Mouse (Mus musculus): ENCODE measurements around the gene Gjd3. TPM values are rescaled to one million over a fixed set of nuclear protein-coding genes. Genes with fewer than 3 reads are reported as not detected.
A peak's percentile ranks its signal among the peaks of the same experiment; 100 is the strongest.
"Not testable (repeated sequence)": the region's sequence is repeated elsewhere in the genome, so short reads cannot be mapped to it uniquely, and the experiment has no call there.

Gjd3 gene
- polyA plus RNA-seq, 1 experiment from 2014 or later, result 3.0 TPM

DNA sequence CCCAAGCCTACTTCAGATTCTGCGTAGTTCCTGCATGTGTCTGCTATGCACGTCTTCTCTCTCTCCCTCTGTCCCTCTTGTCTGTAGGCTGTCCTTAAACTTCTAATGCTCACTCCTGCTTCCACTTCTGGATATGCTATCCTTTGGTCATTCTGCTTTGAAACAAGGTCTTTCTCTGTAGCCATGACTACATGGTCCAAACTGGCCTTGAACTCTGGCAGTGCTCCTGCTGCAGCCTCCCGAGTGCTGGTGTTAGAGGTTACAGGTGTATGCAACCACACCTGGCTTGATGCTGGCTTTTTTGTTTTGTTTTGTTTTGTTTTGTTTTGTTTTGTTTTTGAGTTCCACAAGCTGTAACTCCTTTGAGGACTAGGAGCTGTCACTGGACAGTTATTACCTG lies 48.4 kb downstream of the Gjd3 start:
- Histone ChIP-seq H3K36me3 (no peaks in the 10 kb centered on the region), H3K27me3 (replicated peaks) (no peaks in the 10 kb centered on the region), H3K27ac (replicated peaks) (no peak overlapping the region), H3K4me3 (replicated peaks) (no peak overlapping the region), H3K4me1 (peaks cover 80% of the 10 kb centered on the region), H3K9ac (replicated peaks) (no peak overlapping the region), H3K4me2 (no peak overlapping the region), H3K9me3 (replicated peaks) (no peaks in the 10 kb centered on the region)
- no peak for ATAC-seq (ENCODE audit: low FRiP score)
- 85% methylated on average over 3 of the region's 3 CpGs for WGBS

DNA sequence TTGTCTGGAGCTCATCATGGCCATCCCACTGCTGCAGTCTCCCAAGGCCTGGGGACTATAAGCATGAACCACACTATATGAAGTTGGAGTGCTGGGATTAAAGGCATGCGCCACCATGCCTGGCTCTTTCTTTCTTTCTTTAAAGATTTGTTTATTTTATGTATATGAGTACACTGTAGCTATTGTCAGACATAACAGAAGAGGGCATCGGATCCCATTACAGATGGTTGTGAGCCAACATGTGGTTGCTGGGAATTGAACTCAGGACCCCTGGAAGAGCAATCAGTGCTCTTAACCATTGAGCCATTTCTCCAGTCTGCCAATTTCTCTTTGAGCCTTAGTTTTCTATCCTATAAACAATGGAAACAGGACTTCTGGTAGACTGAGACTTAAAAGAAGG lies 49.0 kb downstream of the Gjd3 start:
- not testable (repeated sequence) for H3K27me3 ChIP-seq (replicated peaks); H3K9ac ChIP-seq (replicated peaks); H3K36me3 ChIP-seq; H3K27ac ChIP-seq (replicated peaks); H3K4me3 ChIP-seq (replicated peaks); H3K9me3 ChIP-seq (replicated peaks); H3K4me2 ChIP-seq; ATAC-seq (ENCODE audit: low FRiP score)
- 85% methylated on average over 2 of the region's 2 CpGs for WGBS
- peaks cover 80% of the 10 kb centered on the region for H3K4me1 ChIP-seq

DNA sequence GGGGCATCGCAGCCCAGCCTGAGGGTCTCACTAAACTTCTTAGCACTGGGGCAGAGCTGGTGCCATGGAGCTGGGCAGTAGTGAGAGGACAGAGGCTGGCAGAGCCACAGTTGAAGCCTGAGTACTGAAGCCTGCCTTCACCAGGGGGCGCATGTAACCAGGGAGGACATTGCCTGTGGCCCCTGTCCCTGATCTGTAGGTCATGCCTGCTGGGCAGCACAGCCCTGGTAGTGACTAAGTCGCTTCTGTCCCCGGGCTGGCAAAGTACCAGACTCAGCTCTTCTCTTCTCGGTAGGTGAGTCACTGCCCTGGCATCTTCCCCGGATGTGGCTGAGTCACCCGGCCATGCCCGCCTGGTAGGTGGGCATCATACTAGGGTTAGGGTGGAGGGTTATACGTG lies 49.7 kb downstream of the Gjd3 start:
- no peak overlapping the region for H3K9ac ChIP-seq (replicated peaks)
- H3K4me1 ChIP-seq, result peaks cover 80% of the 10 kb centered on the region
- no peaks in the 10 kb centered on the region for H3K36me3 ChIP-seq
- no peaks in the 10 kb centered on the region for H3K27me3 ChIP-seq (replicated peaks)
- no peaks in the 10 kb centered on the region for H3K9me3 ChIP-seq (replicated peaks)
- ATAC-seq (ENCODE audit: low FRiP score), result no peak
- peak overlapping the region; percentile 19 for H3K4me2 ChIP-seq
- no peak overlapping the region for H3K27ac ChIP-seq (replicated peaks)
- H3K4me3 ChIP-seq (replicated peaks), result no peak overlapping the region
- 34% methylated on average over 9 of the region's 9 CpGs for WGBS

DNA sequence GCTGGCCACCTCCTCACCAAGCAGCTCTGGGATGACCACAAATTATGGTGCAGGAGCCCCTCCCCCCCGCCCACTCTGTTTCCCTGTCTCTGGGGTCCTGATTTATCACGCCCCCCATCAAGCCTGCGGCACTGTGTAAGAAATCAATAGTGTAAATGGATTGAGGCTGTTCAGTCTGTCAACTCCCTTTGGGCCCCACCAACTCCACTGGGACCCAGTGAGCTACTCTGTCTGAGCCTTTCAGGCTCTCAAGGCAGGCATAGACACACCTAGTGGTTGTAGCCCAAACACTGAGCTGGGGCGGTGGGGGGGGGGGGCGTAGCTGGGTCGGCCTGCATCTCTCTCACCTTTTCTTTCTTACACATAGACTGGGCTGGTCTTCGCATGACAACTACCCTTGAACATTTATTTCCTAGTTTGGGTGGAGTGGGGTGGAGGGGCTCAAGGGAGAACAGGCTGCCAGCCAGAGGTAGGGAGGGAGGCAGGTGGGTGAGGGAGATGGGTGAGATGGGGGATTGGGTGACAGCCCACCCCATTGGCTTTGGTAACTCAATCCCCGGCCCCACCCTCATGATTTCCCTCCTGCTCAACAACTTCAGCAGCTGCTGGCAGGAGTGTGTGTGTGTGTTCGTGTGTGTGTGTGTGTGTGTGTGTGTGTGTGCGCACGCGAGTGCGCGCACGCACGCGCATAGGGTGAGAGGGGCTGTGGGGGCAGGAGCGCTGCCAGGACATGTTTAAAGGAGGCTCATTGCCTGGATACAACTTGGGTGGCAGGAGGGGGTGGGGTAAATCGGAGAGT lies 50.3 kb downstream of the Gjd3 start:
- 12% methylated on average over 19 of the region's 19 CpGs for WGBS
- ATAC-seq (ENCODE audit: low FRiP score), result no peak

More for the DNA sequence above, 50.3 kb downstream of the Gjd3 start:
- H3K4me3 ChIP-seq (replicated peaks), result no peak overlapping the region
- H3K27me3 ChIP-seq (replicated peaks), result no peaks in the 10 kb centered on the region
- no peaks in the 10 kb centered on the region for H3K9me3 ChIP-seq (replicated peaks)
- H3K27ac ChIP-seq (replicated peaks), result peak overlapping the region; percentile 75; the same call in 1 of the 2 replicates
- no peak overlapping the region for H3K9ac ChIP-seq (replicated peaks)
- peak overlapping the region; percentile 19 for H3K4me2 ChIP-seq
- H3K36me3 ChIP-seq, result no peaks in the 10 kb centered on the region
- H3K4me1 ChIP-seq, result peaks cover 80% of the 10 kb centered on the region

Other genes with a start within 250 kb of the Gjd3 start
- 104 and 125 TPM in 2 replicates for gene Thra, start 242.4 kb downstream of the Gjd3 start, polyA plus RNA-seq (2015; fragmentation: Nextera tagmentation; extraction: Ambion mirVana)
- gene Nr1d1, start 207.7 kb downstream of the Gjd3 start, polyA plus RNA-seq (2015; fragmentation: Nextera tagmentation; extraction: Ambion mirVana), result 3.8 and 4.0 TPM in 2 replicates
- 27.5 and 30.1 TPM in 2 replicates for gene Msl1, start 187.5 kb downstream of the Gjd3 start, polyA plus RNA-seq (2015; fragmentation: Nextera tagmentation; extraction: Ambion mirVana)
- gene Casc3, start 178.1 kb downstream of the Gjd3 start, polyA plus RNA-seq (2015; fragmentation: Nextera tagmentation; extraction: Ambion mirVana), result 44.3 and 46.8 TPM in 2 replicates
- gene Rapgefl1, start 146.2 kb downstream of the Gjd3 start, polyA plus RNA-seq (2015; fragmentation: Nextera tagmentation; extraction: Ambion mirVana), result 12.5 and 13.7 TPM in 2 replicates
- 3.9 and 4.8 TPM in 2 replicates for gene Wipf2, start 119.4 kb downstream of the Gjd3 start, polyA plus RNA-seq (2015; fragmentation: Nextera tagmentation; extraction: Ambion mirVana)
- gene Cdc6, start 75.2 kb downstream of the Gjd3 start, polyA plus RNA-seq (2015; fragmentation: Nextera tagmentation; extraction: Ambion mirVana), result 3.8 and 12.0 TPM in 2 replicates
- 17.3 and 19.9 TPM in 2 replicates for gene Rara, start 55.2 kb downstream of the Gjd3 start, polyA plus RNA-seq (2015; fragmentation: Nextera tagmentation; extraction: Ambion mirVana)
- 25.8 and 71.2 TPM in 2 replicates for gene Top2a, start 41.2 kb upstream of the Gjd3 start, polyA plus RNA-seq (2015; fragmentation: Nextera tagmentation; extraction: Ambion mirVana)
- 151 and 215 TPM in 2 replicates for gene Igfbp4, start 58.2 kb upstream of the Gjd3 start, polyA plus RNA-seq (2015; fragmentation: Nextera tagmentation; extraction: Ambion mirVana)
- gene Tns4, start 106.3 kb upstream of the Gjd3 start, polyA plus RNA-seq (2015; fragmentation: Nextera tagmentation; extraction: Ambion mirVana), result 0.09 and 0.22 TPM in 2 replicates
- 0.52 TPM in 1 of 2 replicates, not detected in the other for gene Ccr7, start 172.1 kb upstream of the Gjd3 start, polyA plus RNA-seq (2015; fragmentation: Nextera tagmentation; extraction: Ambion mirVana)
- gene Smarce1, start 248.0 kb upstream of the Gjd3 start, polyA plus RNA-seq (2015; fragmentation: Nextera tagmentation; extraction: Ambion mirVana), result 221 and 227 TPM in 2 replicates